Mouse (Mus musculus) layer of hippocampus, postnatal 25 days (tissue): ENCODE results near the gene Tmem40. TPM values are rescaled to one million over a fixed set of nuclear protein-coding genes. Genes with fewer than 3 reads are reported as not detected.

Source experiments
- DNase-seq, 2 experiments: peaks; one replicate each; pipeline ENCODE4 v3.0.0; 2022; ENCODE audit warnings: mixed read lengths in 2 of 2, low spot score in 1 of 2; ENCODE audit errors: extremely low spot score in 1 of 2
- total RNA-seq, 2 experiments: library from RNA; stranded (reverse); gene quantifications; 2 replicates each; pipeline ENCODE4 v1.2.3; 2021

Gene Tmem40
- total RNA-seq, 2 experiments from 2014 or later: 0.62 TPM; not detected in 1

DNA sequence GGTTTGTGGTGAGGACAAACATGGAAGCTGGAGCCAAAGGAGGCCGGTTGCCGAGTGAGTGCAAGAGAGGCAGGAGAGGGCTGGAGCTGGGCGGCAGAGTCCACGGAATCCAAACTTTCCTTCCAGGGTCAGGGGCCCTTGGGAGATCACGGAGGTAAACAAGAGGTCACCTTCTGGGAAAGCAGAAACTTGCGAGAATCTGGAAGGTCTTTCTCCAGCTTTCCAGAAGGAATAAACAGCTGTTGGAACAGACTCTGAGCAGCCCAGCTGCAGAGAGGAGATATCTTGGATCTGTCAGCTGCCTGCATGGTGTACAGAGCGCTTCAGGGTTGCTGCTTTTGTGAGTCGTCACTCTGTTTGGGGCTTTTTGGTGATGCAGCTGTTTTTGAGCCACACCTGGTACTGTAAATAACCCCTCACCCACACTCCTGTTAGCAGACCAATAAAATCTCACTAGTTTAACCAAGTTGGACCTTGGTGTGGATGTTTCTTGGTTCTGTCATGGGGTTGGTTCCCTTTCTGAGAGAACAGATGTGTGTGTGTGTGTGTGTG lies 45.0 kb downstream of the Tmem40 start:
- no peak for DNase-seq

GRCm38 (mm10) chr6:115711261-115711660 lies 50.9 kb downstream of the Tmem40 start:
- no peak for DNase-seq

- DNase-seq: no peak
These were observed 59.3 kb downstream of the Tmem40 start for GRCm38 (mm10) chr6:115702901-115703300.

- no peak for DNase-seq
These were observed 60.9 kb downstream of the Tmem40 start for GRCm38 (mm10) chr6:115701302-115701701.

DNA sequence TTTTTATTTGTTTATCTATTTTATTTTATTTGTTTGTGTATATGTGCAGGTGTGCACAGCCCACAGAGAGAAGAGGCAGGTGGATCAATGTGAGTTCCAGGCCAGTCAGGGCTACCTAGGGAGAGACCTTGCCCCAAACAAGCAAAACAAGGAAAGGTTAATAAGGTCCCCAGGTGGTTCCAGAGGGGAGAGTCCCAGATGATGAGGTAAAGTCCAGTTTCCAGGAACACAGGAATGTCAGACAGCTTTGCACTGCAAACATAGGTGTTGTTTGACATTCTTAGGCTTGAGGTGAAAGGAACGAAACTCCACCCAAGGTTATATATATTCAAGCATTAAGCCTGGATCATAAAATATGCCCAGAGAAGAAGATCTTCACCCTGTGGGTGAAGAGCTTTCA lies 61.4 kb downstream of the Tmem40 start:
- DNase-seq: no peak

DNA sequence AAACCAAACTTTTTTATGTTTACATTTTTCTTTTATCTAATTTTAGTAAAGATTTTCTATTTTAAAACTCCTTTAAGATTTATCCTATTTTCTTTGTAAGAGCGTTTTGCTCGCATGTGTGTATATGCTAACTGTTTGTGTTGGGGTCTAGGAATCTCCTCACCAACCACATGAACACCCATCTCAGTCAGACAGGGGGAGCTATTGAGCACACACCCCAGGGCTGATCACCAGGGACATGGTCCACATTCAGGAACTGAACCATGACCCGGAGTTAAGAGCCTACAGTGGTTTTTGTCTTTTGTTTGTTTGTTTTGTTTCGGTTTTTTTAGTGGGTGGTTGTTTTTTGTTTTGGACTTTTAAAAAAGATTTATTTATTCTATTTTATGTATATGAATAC lies 63.5 kb downstream of the Tmem40 start:
- no peak for DNase-seq

DNA sequence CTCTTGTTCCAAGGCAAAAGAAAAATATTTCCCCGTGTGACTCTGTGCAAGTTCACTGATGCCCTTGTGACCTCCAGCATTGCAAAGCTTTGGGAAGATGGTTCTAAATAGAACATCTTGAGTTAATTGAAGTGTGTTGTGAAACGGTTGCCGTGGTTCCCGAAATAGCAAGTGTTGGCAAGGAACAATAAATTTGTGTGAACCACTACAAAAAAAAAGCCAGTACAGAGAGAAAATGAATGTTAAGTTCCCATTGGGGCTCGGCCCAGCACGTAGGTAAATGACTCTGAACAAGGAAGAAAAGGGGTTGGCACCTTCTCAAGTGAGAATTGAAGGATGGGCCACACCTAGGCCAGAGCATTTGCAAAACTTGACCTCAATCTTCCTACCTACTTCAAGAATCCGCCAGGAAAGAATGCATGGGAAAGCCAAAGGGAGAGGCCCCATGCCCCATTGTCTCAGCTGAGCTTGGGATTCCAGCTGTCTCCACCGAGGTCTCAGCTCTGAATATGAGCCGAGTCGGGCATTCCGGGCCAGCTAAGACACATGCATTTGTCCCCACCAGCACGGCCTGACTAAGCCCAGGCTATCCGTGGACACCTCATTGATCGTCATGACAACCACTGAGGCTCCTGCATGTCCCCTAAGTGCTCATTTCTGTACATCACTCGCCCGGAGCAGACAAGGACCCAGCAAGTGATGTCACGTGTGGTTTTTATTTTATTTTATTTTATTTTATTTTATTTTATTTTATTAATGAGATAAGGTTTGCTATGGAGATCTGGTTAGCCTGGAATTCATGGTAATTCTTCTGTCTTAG lies 64.3 kb downstream of the Tmem40 start:
- DNase-seq: no peak

- no peak for DNase-seq
These were observed 65.4 kb downstream of the Tmem40 start for GRCm38 (mm10) chr6:115696707-115697215.

DNA sequence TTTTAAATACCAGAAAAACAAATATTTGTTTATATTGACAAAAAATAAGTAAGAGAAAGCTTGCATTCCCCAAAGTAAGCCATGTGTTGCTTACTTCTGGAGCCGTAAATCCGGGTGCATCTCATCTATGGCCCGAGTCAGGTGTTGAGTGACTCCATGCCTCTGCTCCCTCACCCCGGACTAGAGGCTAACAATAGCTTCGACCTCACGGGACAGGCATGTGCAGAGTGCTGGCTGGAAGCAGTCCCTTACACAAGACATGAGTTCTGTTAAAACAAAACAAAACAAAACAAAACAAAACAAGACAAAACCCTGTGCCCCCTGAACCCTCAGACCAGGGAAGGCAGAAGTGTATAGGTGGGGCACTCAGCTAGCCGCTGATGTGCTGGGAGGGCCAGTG lies 67.1 kb downstream of the Tmem40 start:
- DNase-seq: no peak

GRCm38 (mm10) chr6:115694441-115694842 lies 67.8 kb downstream of the Tmem40 start:
- DNase-seq: no peak

DNA sequence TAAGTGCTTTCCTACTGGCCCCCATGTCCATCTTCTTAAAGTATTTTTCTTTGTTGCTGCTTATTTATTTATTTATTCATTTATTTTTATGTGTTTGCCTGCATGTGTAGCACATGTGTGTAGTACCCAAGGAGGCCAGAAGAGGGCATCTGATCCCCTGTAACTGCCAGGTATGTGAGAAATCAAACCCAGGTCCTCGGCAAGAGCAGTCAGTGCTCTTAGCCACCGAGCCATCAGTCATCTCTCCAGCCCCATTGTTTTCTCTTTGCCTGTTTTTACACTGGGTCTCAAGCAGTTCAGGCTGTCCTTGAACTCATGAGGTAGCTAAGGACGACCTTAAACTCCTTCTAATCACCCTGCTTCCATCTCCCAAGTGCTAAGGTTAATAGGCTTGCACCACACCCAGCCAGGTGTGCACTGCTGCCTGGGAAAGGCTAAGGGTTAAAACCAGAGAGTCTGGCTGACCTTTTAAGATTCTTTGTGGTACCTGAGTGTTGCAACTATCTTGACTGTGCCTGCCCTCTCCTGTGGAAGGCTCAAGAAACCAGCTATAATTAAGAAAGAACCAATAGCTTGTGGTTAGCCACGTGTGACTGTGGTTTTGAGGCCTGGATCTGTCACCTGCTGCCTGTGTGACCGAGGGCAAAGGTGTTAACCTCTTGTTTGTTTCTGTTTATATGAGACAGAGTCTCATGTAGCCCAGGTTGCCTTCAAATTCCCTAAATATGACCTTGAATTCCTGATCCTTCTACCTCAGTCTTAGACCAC lies 69.1 kb downstream of the Tmem40 start:
- DNase-seq: no peak

DNA sequence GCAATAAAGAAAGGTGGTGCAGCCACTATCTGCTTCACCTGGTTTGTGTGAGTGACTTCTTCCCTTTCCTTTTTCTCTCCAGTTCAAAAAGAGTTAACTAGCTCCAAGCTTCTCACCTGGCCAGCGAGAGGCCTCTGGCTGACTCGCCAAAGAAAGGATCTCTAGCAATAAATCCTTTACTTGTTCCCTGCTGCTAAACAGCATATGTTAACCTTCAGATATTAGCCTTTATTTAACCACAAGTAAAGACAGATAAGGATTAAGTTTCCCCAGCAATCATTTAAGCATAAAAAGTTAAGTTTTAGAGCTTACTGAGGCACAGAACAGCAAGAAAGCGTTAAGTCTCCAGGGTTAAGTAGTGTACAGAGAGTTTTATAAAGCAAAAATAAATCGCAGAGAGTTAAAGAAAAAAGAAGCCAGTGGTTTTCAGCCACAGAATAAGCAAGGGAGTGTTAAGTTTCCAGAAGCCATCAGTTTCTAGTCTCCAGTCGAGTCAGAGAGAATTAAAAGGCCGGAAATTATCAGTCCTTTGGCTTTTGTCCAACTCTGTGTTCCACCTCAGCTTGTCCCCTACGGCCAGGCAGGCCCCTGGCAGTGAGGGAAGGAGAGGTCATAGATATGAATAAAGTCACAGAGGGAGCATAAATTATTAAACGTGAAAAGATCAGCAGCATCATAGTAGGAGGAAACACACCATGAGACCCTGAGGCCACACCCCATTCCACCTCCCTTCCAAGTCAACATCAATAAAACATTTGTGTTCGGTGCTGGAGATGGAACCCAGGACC lies 69.9 kb downstream of the Tmem40 start:
- DNase-seq: no peak

DNA sequence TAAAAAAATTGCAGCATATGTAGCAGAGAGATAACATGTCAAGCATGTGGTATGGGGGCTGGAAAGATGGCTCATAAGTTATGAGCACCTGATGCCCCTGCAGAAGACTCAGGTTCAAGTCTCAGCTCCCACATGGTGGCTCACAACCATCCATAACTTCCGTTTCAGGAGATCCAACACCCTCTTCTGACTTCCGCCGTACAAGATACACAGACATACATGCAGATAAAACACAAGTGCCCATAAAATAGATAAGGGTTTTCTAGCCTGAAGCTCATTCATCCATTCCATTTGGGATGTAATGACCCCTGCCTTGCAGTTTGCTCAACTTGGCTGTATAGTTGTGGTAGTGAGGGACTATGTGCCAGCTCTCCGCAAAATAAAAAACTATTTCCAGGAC lies 72.1 kb downstream of the Tmem40 start:
- no peak for DNase-seq

DNA sequence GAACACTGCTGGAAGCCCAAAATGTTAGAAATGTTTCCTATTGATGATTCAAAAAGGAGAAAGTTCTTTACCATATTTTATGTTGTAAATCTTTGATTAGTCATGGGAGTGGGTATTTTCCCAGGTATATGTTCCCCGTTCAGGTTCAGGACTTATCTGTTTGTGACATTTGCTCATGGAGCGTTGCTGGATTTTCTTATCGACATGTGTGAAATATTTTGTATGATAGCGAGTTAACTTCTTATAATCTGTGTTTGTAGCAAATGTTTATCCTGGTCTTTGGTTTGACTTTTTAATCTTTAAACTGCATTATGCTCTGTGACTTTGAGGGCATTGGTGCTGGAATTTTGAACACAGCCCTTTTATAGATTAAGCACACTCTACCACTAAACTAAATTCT lies 73.6 kb downstream of the Tmem40 start:
- DNase-seq: no peak

GRCm38 (mm10) chr6:115687753-115688152 lies 74.5 kb downstream of the Tmem40 start:
- no peak for DNase-seq

DNA sequence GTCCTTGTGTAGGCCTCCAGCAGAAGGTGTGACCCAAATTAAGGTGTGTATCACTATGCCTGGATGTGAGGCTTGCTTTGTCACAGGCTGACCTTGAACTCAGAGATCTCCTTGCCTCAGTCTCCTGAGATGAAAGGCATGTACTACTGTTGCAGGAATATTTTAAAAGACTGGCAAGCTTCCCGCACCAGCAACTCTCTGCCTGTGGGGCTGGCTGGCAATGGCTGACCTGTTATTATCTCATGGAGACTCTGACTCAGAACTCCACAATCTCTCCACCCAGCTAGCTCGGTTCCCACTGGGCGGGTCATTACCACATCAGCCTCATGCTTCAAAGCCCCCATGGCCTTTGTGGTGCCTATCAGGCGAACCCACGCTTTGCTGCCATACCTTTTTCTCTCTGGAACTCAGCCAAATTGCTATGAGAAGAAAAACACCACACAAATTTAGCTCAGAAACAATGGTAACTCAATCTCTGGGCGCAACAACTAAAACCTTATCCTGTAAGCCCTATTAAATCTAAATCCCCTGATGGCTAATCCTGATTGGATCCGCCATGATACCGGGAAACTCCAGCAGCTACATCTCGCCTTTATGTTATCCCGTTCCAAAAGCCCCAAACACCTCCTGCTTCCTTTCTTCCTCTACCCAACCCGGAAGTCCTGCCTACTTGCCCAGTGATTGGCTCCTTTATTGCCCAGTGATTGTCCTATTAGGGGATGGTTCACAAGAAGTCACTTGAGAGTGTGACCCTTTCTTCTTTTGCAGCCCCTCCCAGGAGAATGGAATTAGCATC lies 77.2 kb downstream of the Tmem40 start:
- no peak for DNase-seq

DNA sequence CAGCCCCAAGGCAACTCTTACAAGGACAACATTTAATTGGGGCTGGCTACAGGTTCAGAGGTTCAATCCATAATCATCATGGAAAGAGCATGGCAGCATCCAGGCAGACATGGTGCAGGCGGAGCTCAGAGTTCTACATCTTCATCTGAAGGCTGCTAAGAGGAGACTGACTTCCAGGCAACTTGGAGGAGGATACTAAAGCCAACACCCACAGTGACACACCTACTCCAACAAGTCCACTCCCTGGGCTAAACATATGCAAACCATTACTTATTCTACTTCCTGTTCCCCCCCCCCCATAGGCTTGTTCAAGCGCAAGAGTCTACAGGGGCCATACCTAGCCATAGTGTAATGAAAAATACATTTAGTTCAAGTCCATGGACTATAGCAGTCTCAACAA lies 77.9 kb downstream of the Tmem40 start:
- DNase-seq: no peak

DNA sequence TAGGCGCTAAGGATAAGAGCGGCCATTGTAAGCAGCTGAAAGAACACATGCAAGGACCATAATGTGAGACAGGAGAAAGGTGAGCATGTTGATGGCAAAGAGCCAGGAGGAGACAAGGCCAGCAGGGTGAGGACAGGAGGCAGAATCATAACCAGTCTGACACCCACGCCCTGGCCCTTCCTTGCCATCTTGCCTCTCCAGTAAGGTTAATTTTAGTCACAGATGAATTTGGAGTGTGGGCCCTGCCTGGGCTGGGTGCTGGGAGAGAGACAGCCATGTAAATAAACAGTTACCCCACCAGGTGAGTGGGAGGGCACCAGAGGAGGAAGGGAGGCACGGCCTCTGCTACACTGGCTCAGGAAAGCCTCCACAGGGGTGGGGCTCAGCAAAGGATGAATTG lies 81.1 kb downstream of the Tmem40 start:
- no peak for DNase-seq
